Mouse (Mus musculus) embryonic facial prominence, embryonic 13.5 days (tissue): ENCODE data around the gene Cers6. TPM values are rescaled to one million over a fixed set of nuclear protein-coding genes. Genes with fewer than 3 reads are reported as not detected.

Experiments used
- ATAC-seq: fragments of 200-750 bp; cut with Nextera tagmentation; 2 replicates; pipeline ENCODE4 v1.8.0; 2017; ENCODE audit warnings: low read depth; ENCODE audit not compliant: insufficient number of reproducible peaks, insufficient read depth, low FRiP score, low TSS enrichment
- H3K27ac ChIP-seq: fragments of 300-500 bp; sonication (generic); 2 replicates; pipeline ENCODE4 v1.5.1; 2015; ENCODE audit warnings: moderate library complexity, mild to moderate bottlenecking, inconsistent platforms
- H3K27me3 ChIP-seq: fragments of 300-500 bp; sonication (generic); 2 replicates; pipeline ENCODE4 v1.6.1; 2015; ENCODE audit warnings: mild to moderate bottlenecking, inconsistent platforms
- H3K36me3 ChIP-seq: fragments of 300-500 bp; sonication (generic); 2 replicates; pipeline ENCODE4 v1.6.1; 2015; ENCODE audit warnings: mild to moderate bottlenecking, inconsistent platforms
- H3K4me1 ChIP-seq: fragments of 300-500 bp; sonication (generic); 2 replicates; pipeline ENCODE4 v1.6.1; 2015; ENCODE audit warnings: inconsistent platforms
- H3K4me2 ChIP-seq: fragments of 300-500 bp; sonication (generic); 2 replicates; pipeline ENCODE4 v1.6.1; 2015; ENCODE audit warnings: moderate library complexity, mild to moderate bottlenecking, inconsistent platforms
- H3K4me3 ChIP-seq: fragments of 300-500 bp; sonication (generic); 2 replicates; pipeline ENCODE4 v1.5.1; 2015; ENCODE audit warnings: mild to moderate bottlenecking, inconsistent platforms
- H3K9ac ChIP-seq: fragments of 300-500 bp; sonication (generic); 2 replicates; pipeline ENCODE4 v1.6.1; 2015; ENCODE audit warnings: mild to moderate bottlenecking, inconsistent platforms
- H3K9me3 ChIP-seq: fragments of 300-500 bp; sonication (generic); 2 replicates; pipeline ENCODE4 v1.6.1; 2016; ENCODE audit warnings: inconsistent platforms
- WGBS: fragments of 180-500 bp; shearing (Covaris S2); methylation state at CpG from one replicate; pipeline ENCODE4 v1.1.7; 2015; ENCODE audit warnings: mixed read lengths; 5-methylcytosine and 5-hydroxymethylcytosine counted together
- polyA plus RNA-seq: library from polyadenylated mRNA; unstranded; fragments of >200 nt; fragmentation: Nextera tagmentation; extraction: Ambion mirVana; gene quantifications from 2 replicates; pipeline ENCODE4 v1.2.1, GENCODE M21; 2015

The Cers6 gene
- polyA plus RNA-seq, 1 experiment from 2014 or later = 36.2 TPM

DNA sequence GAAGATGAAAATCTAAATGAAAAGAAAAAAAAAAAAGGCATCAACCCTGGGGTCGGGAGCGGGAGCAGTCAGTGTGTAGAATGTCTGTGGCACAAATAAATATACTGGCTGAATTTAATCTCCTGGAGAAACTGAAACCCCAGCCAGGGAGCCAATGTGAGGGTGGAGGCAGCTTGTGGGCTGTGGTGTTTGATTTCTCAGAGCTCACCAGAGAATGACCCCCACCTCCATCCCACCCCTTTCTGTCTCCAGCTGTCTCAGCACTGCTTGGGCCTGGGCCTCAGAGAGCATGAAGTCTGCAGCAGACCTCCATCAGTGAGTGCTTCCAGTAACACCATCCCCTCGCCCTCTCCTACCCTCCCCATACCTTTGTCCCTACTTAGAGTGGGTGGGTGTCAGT lies 294.6 kb downstream of the Cers6 start:
- 0 out of 2 replicates have a peak, but pooled peaks cover 9% of the 10 kb centered on the region for H3K4me1 ChIP-seq
- 42% methylated on average over 3 of the region's 3 CpGs for WGBS
- no peaks in the 10 kb centered on the region for H3K9me3 ChIP-seq
- H3K27me3 ChIP-seq = no peaks in the 10 kb centered on the region
- H3K4me2 ChIP-seq = no peak overlapping the region
- peak; percentile 32; the same call in 1 of the 2 replicates for ATAC-seq
- no peak overlapping the region for H3K9ac ChIP-seq
- no peak overlapping the region for H3K4me3 ChIP-seq
- H3K27ac ChIP-seq = no peak overlapping the region
- no peaks in the 10 kb centered on the region for H3K36me3 ChIP-seq

DNA sequence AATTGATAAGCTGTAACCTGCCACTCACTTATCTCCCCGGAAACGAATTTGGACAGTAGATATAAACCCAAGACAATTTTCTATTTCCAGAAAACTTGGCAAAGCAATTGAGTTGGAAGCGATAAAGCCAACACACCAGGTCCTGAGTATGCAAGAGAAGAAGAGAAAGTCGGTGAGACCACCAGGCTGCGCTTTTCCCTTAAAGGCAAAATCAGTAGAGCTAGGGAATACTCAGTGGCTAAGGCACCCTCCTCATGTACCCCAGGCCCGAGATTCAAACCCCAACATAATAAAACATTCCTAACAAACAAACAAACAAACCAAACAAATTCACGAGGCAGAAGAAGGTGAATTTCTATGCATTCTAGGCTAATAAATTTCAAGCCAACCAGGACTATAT lies 295.0 kb downstream of the Cers6 start:
- 68% methylated on average over 7 of the region's 7 CpGs for WGBS
- H3K9me3 ChIP-seq = no peaks in the 10 kb centered on the region
- H3K4me1 ChIP-seq = 0 out of 2 replicates have a peak, but pooled peaks cover 9% of the 10 kb centered on the region
- H3K4me3 ChIP-seq = no peak overlapping the region
- no peak for ATAC-seq
- H3K9ac ChIP-seq = no peak overlapping the region
- H3K36me3 ChIP-seq = no peaks in the 10 kb centered on the region
- H3K4me2 ChIP-seq = no peak overlapping the region
- H3K27me3 ChIP-seq = no peaks in the 10 kb centered on the region
- H3K27ac ChIP-seq = no peak overlapping the region

DNA sequence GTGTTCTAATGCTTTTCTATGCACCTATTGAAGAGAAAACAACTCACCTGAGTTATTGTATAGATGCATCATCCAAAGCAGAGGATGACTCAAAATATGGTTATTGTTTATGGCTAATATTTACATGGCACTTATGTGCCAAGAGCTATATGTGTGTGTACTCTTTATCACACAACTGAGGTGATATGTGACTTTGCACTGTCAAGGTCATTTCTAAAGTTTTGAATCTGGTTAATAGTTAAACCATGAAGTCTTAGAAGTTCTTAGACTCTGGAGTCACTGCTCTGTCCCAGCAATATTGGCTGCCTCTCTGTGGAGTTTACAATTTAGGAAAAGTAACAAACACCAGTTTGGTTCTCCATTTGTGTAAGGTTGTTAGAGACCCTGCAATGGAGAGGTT lies 297.7 kb downstream of the Cers6 start:
- no peaks in the 10 kb centered on the region for H3K9me3 ChIP-seq
- H3K27me3 ChIP-seq = no peaks in the 10 kb centered on the region
- no peak overlapping the region for H3K4me3 ChIP-seq
- no peak overlapping the region for H3K4me2 ChIP-seq
- H3K9ac ChIP-seq = no peak overlapping the region
- ATAC-seq = no peak
- H3K27ac ChIP-seq = no peak overlapping the region
- H3K4me1 ChIP-seq = 0 out of 2 replicates have a peak, but pooled peaks cover 9% of the 10 kb centered on the region
- H3K36me3 ChIP-seq = no peaks in the 10 kb centered on the region

Other genes starting within 250 kb of the Cers6 start
- not detected in 2 replicates for gene 4932414N04Rik, start 205.0 kb upstream of the Cers6 start, polyA plus RNA-seq